Mouse (Mus musculus) G1E-ER4 (cell line): ENCODE data around the gene Ptpn14. TPM values are rescaled to one million over a fixed set of nuclear protein-coding genes. Genes with fewer than 3 reads are reported as not detected.

Source experiments
- GATA1 ChIP-seq: IDR thresholded peaks from one replicate; pipeline ENCODE4 v1.8.0; 2012; ENCODE audit warnings: low read length, inconsistent platforms
- polyA plus RNA-seq: library from polyadenylated mRNA; stranded (reverse); fragments of >175 nt; gene quantifications from 2 replicates; pipeline ENCODE4 v1.2.3, GENCODE M21; 2012

The Ptpn14 gene
- polyA plus RNA-seq, 1 experiment, result not detected

- TF ChIP-seq GATA1, result no peak
These were observed 20.6 kb upstream of the Ptpn14 start for GRCm38 (mm10) chr1:189707419-189707818.

GRCm38 (mm10) chr1:189709001-189709400, 19.1 kb upstream of the Ptpn14 start:
- no peak for TF ChIP-seq GATA1

- TF ChIP-seq GATA1, result no peak
These were observed 11.9 kb upstream of the Ptpn14 start for GRCm38 (mm10) chr1:189715915-189716797.

- TF ChIP-seq GATA1, result no peak
These were observed 10.5 kb upstream of the Ptpn14 start for GRCm38 (mm10) chr1:189717546-189717945.

- no peak for TF ChIP-seq GATA1
These were observed 9.5 kb upstream of the Ptpn14 start for GRCm38 (mm10) chr1:189718600-189718999.

- no peak for TF ChIP-seq GATA1
These were observed 1.9 kb upstream of the Ptpn14 start for GRCm38 (mm10) chr1:189726121-189726520.

GRCm38 (mm10) chr1:189727346-189727883, 653 bp upstream of the Ptpn14 start:
- TF ChIP-seq GATA1, result no peak

GRCm38 (mm10) chr1:189728784-189729115, 682 bp downstream of the Ptpn14 start:
- TF ChIP-seq GATA1, result no peak

GRCm38 (mm10) chr1:189729141-189729815, 1.2 kb downstream of the Ptpn14 start:
- no peak for TF ChIP-seq GATA1

- no peak for TF ChIP-seq GATA1
These were observed 3.6 kb downstream of the Ptpn14 start for GRCm38 (mm10) chr1:189731697-189732096.

- no peak for TF ChIP-seq GATA1
These were observed 4.1 kb downstream of the Ptpn14 start for GRCm38 (mm10) chr1:189732156-189732555.

- no peak for TF ChIP-seq GATA1
These were observed 12.0 kb downstream of the Ptpn14 start for GRCm38 (mm10) chr1:189740075-189740474.

- no peak for TF ChIP-seq GATA1
These were observed 14.0 kb downstream of the Ptpn14 start for GRCm38 (mm10) chr1:189742041-189742440.

GRCm38 (mm10) chr1:189743136-189743535, 15.1 kb downstream of the Ptpn14 start:
- no peak for TF ChIP-seq GATA1

- TF ChIP-seq GATA1, result no peak
These were observed 17.0 kb downstream of the Ptpn14 start for GRCm38 (mm10) chr1:189744914-189745710.

GRCm38 (mm10) chr1:189746520-189746919, 18.5 kb downstream of the Ptpn14 start:
- no peak for TF ChIP-seq GATA1
